Mouse (Mus musculus): ENCODE results near the gene Rnf26. TPM values are rescaled to one million over a fixed set of nuclear protein-coding genes. Genes with fewer than 3 reads are reported as not detected.
A peak's percentile ranks its signal among the peaks of the same experiment; 100 is the strongest.

The Rnf26 gene
- polyA plus RNA-seq, 1 experiment: 28.8 TPM

DNA sequence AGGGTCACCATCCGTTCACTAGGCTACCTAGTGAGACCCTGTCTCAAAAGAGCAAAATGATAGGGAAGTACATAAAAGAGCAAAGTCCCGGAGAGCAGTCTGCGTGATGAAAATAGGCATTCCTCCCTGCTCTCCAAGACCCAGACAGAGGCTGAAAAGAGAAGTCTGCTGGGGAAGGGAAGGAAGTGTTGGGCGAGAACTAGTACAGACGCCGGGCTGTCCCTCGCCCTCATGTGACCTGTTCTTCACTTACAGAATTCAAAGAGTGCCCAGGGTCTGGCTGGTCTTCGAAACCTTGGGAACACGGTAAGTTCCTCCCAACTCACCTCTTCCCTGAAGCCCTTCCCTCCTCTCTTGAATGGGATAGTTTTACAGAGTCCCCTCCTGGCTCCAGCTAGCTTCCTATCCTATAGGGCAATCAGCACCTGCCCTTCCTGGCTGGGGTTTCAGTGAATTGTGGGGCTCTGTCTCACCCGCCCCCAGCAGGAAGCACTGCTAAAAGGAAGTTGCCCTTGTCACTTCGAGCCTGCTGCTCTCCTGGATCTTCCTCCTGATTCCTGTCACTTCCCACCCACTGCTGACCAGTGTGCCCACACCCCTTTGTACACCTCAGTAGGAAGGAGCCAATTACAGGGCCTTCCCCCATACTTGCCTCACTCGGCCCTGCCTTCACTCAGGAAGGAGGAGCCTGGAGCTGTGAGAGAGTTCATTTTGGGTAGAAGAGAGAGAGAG lies 24.3 kb downstream of the Rnf26 start:
- H3K27me3 ChIP-seq (replicated peaks; ENCODE audit: control insufficient read depth, insufficient read depth, low read length): no peaks in the 10 kb centered on the region
- H3K4me1 ChIP-seq (ENCODE audit: control insufficient read depth, insufficient read depth, low read length): peaks cover 5% of the 10 kb centered on the region
- TF ChIP-seq CTCF (conservative IDR thresholded peaks at IDR 0.05; ENCODE audit: insufficient read depth, insufficient read length, low read depth, low read length): no peak
- no peak for TF ChIP-seq POLR2A (IDR thresholded peaks at IDR 0.05; ENCODE audit: low read depth, low read length)
- H3K4me3 ChIP-seq (ENCODE audit: insufficient read depth, low read depth, low read length): no peak overlapping the region
- H3K27ac ChIP-seq (ENCODE audit: insufficient read depth, low read depth, low read length): no peak overlapping the region
- H3K36me3 ChIP-seq (ENCODE audit: control insufficient read depth, insufficient read depth, low read length): peaks cover 9% of the 10 kb centered on the region
- 50% methylated on average over 12 of the region's 12 CpGs for WGBS
- DNase-seq: no peak

DNA sequence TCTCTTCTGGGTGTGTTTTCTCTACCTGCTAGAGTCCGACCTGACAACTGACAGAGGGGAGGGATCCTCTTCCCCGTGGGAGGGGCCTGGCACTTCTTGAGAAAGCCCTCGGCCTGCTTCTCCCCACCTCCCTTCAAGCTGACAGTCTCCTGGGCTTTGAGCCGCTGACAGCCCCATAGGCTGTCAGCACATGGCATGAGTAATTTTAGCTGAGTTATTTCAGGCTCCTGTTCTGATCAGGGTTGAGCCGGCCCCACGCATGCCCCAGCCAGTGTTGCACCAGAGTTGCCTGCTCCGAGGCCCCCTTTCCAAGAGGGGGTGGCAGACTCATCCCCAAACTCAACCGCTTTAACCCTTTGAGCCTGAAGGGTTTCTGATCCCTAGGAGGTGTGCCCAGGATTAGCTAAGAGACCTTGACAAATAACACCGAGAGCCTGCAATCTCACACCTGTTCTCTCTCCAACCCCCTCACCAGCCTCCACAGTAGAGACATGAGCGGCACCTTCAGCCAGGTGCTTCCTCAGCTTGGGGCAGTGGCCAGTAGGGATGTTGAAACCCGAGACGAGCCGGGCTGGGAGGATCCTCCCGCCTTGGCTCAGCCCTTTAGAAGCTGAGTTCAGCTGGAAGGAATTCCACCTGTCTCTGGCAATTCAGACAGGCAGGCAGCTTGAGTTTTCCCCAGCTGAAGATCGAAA lies 25.4 kb downstream of the Rnf26 start:
- peak; percentile 66 for DNase-seq
- TF ChIP-seq POLR2A (IDR thresholded peaks at IDR 0.05; ENCODE audit: low read depth, low read length) (no peak), CTCF (conservative IDR thresholded peaks at IDR 0.05; ENCODE audit: insufficient read depth, insufficient read length, low read depth, low read length) (no peak)
- Histone ChIP-seq H3K36me3 (ENCODE audit: control insufficient read depth, insufficient read depth, low read length) (peaks cover 8% of the 10 kb centered on the region), H3K27me3 (replicated peaks; ENCODE audit: control insufficient read depth, insufficient read depth, low read length) (no peaks in the 10 kb centered on the region), H3K27ac (ENCODE audit: insufficient read depth, low read depth, low read length) (peak overlapping the region; percentile 60), H3K4me1 (ENCODE audit: control insufficient read depth, insufficient read depth, low read length) (peaks cover 16% of the 10 kb centered on the region), H3K4me3 (ENCODE audit: insufficient read depth, low read depth, low read length) (peak overlapping the region; percentile 56)
- WGBS: 25% methylated on average over 15 of the region's 15 CpGs

DNA sequence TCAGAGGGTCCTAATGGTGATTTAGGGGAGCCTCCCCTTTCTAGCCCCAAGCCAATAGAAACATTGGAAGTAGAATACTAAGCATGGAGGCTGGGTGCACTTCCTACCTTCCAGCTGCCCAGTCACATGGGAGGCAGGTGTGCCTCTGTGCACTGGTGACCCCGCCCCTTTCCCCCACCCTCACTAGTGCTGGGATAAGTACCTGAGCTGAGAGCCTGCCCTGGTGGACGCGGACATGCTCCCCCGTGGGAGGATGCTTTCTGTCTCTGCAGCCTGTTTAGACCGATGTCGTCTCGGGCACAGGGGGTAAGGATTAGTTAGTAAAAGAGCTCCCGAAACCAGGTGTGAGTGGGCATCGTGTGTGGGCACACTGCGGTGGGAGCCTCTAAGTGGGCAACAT lies 26.4 kb downstream of the Rnf26 start:
- Histone ChIP-seq H3K27ac (ENCODE audit: insufficient read depth, low read depth, low read length) (peak overlapping the region; percentile 60), H3K36me3 (ENCODE audit: control insufficient read depth, insufficient read depth, low read length) (peaks cover 7% of the 10 kb centered on the region), H3K27me3 (replicated peaks; ENCODE audit: control insufficient read depth, insufficient read depth, low read length) (no peaks in the 10 kb centered on the region), H3K4me1 (ENCODE audit: control insufficient read depth, insufficient read depth, low read length) (peaks cover 16% of the 10 kb centered on the region), H3K4me3 (ENCODE audit: insufficient read depth, low read depth, low read length) (peak overlapping the region; percentile 56)
- TF ChIP-seq POLR2A (IDR thresholded peaks at IDR 0.05; ENCODE audit: low read depth, low read length): peak; percentile 66
- no peak for TF ChIP-seq CTCF (conservative IDR thresholded peaks at IDR 0.05; ENCODE audit: insufficient read depth, insufficient read length, low read depth, low read length)
- 37% methylated on average over 10 of the region's 10 CpGs for WGBS
- peak; percentile 83 for DNase-seq

DNA sequence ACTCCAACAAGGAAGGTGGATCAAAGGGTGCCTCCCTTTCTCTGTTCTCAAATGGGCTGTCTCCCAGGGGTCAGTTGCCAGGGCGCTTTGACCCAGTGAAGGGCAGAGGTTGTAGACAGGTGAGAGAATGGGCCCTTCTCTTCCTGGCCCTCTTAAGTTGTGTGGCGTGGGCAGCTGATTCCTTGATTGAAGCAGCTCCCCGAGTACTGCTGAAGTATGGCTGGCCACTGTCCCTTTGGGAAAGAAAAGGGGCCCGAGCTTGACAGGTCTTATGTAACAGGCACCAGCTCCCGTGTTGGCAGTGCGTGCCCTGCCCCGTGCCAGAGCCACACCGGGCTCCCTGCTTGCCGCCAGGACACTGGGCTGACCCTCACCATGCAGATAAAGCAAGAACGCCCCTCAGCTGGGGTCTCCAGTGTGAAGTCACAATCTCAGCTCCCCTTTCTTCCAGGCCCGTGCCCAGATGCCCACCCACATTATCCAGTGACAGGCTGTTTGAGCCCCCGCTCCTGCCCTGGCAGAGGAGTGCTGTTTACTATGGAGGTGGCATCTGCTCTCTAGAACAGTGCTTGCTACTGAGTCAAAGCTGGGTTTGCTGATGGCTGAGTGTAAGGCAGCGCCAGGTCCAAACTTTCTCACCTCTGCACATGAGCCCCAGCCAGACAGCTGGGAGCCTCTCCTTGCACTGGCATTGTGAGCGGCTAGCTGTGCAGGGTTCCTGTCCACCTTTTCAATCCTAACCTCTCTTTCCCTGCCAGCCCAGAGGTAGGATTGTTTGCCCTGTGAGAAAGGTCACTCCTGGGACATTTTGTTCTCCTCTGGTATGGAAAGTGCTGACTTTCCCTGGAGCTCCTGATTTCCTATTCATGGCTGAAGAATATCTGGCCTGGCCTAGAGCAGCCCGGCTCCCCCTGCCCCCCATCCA lies 27.3 kb downstream of the Rnf26 start:
- Histone ChIP-seq H3K4me1 (ENCODE audit: control insufficient read depth, insufficient read depth, low read length) (peaks cover 19% of the 10 kb centered on the region), H3K36me3 (ENCODE audit: control insufficient read depth, insufficient read depth, low read length) (peaks cover 4% of the 10 kb centered on the region), H3K4me3 (ENCODE audit: insufficient read depth, low read depth, low read length) (peak overlapping the region; percentile 81), H3K27me3 (replicated peaks; ENCODE audit: control insufficient read depth, insufficient read depth, low read length) (no peaks in the 10 kb centered on the region), H3K27ac (ENCODE audit: insufficient read depth, low read depth, low read length) (peak overlapping the region; percentile 99)
- peak; percentile 88 for DNase-seq
- TF ChIP-seq POLR2A (IDR thresholded peaks at IDR 0.05; ENCODE audit: low read depth, low read length) (peak; percentile 66), CTCF (conservative IDR thresholded peaks at IDR 0.05; ENCODE audit: insufficient read depth, insufficient read length, low read depth, low read length) (no peak)
- 46% methylated on average over 15 of the region's 15 CpGs for whole genome bisulfite sequencing

DNA sequence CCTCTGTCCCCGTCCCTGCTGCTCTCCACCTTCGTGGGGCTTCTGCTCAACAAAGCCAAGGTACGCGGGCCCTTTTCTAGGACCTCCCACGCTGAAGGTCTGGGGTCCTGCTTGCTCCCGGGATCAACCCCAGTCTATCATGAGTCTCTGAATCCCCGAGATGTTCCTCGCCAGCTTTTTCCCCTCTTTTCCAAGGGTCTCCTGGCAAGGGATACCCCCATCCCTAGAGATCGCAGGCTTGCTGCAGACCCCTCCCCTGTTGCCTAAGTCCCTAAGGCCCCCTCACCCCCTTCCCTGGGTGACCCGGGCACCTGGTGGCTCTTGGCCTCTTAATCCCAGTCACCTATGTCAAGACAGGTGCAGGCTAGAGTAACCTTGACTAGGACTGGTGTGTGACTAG lies 28.0 kb downstream of the Rnf26 start:
- H3K27me3 ChIP-seq (replicated peaks; ENCODE audit: control insufficient read depth, insufficient read depth, low read length): no peaks in the 10 kb centered on the region
- peak overlapping the region; percentile 99 for H3K27ac ChIP-seq (ENCODE audit: insufficient read depth, low read depth, low read length)
- DNase-seq: no peak
- H3K4me1 ChIP-seq (ENCODE audit: control insufficient read depth, insufficient read depth, low read length): peaks cover 27% of the 10 kb centered on the region
- H3K36me3 ChIP-seq (ENCODE audit: control insufficient read depth, insufficient read depth, low read length): peaks cover 2% of the 10 kb centered on the region
- 6% methylated on average over 10 of the region's 10 CpGs for WGBS
- H3K4me3 ChIP-seq (ENCODE audit: insufficient read depth, low read depth, low read length): peak overlapping the region; percentile 81
- TF ChIP-seq POLR2A (IDR thresholded peaks at IDR 0.05; ENCODE audit: low read depth, low read length) (no peak), CTCF (conservative IDR thresholded peaks at IDR 0.05; ENCODE audit: insufficient read depth, insufficient read length, low read depth, low read length) (no peak)

DNA sequence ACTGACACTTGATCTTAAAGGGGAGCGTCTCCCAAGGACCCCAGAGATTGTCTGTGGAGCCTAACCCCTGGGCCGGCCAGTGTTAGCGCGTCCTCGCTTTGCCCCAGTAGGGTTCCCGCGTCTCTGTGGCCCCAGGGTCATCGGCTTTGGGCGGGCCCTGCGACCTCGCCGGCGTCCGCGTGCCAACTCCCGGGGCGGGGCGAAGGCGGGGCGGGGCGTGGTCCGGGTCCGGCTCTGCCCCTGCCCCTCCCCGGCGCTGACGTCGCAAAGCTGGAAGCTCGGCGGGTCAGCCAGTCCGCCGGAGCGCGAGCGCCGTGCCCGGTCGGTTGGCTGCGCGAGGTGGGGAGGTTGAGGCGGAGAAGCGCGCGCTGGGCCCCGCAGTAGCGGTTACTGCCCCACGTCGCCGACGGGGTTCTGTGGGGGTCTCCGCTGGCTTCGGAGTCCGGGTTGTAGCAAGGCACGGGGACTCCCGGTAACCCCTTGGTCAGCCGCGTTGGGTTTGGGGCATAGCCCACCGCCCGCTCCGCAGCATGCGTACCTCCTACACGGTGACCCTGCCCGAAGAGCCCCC lies 28.6 kb downstream of the Rnf26 start:
- Histone ChIP-seq H3K4me1 (ENCODE audit: control insufficient read depth, insufficient read depth, low read length) (peaks cover 30% of the 10 kb centered on the region), H3K4me3 (ENCODE audit: insufficient read depth, low read depth, low read length) (peak overlapping the region; percentile 81), H3K36me3 (ENCODE audit: control insufficient read depth, insufficient read depth, low read length) (no peaks in the 10 kb centered on the region; the same call in 1 of the 2 replicates), H3K27me3 (replicated peaks; ENCODE audit: control insufficient read depth, insufficient read depth, low read length) (no peaks in the 10 kb centered on the region), H3K27ac (ENCODE audit: insufficient read depth, low read depth, low read length) (peak overlapping the region; percentile 99)
- peak; percentile 98 for DNase-seq
- under 1% methylated on average over 62 of the region's 62 CpGs for WGBS
- TF ChIP-seq CTCF (conservative IDR thresholded peaks at IDR 0.05; ENCODE audit: insufficient read depth, insufficient read length, low read depth, low read length): no peak
- TF ChIP-seq POLR2A (IDR thresholded peaks at IDR 0.05; ENCODE audit: low read depth, low read length): peak; percentile 42

All from kidney, adult 2 months (tissue).